Mouse (Mus musculus): ENCODE data around the gene Isg20l2.
"Not testable (repeated sequence)": the region's sequence is repeated elsewhere in the genome, so short reads cannot be mapped to it uniquely, and the experiment has no call there.

Gene Isg20l2

GRCm38 (mm10) chr3:87930078-87930795 lies at the start of gene Isg20l2, which contains the start of gene Rrnad1:
TSS of gene Isg20l2 (plus strand) at chr3:87930314.
TSS of gene Rrnad1 (minus strand) at chr3:87930717.
- peak; percentile 97 to 98 for DNase-seq

- no peak for DNase-seq
These were observed 45.8 kb upstream of the Isg20l2 start for GRCm38 (mm10) chr3:87884291-87884690.

- DNase-seq = peak; percentile 21 to 24
These were observed 45.3 kb upstream of the Isg20l2 start for GRCm38 (mm10) chr3:87884708-87885251.

GRCm38 (mm10) chr3:87885281-87886003 lies 44.7 kb upstream of the Isg20l2 start, which contains the start of gene Prcc:
TSS of gene Prcc (minus strand) at chr3:87885608.
- peak; percentile 97 for DNase-seq

- DNase-seq = no peak
These were observed 44.1 kb upstream of the Isg20l2 start for GRCm38 (mm10) chr3:87886004-87886365.

GRCm38 (mm10) chr3:87886416-87886815 lies 43.7 kb upstream of the Isg20l2 start:
- DNase-seq = no peak

GRCm38 (mm10) chr3:87887400-87887799 lies 42.7 kb upstream of the Isg20l2 start:
- DNase-seq = not testable (repeated sequence)

- DNase-seq = no peak
These were observed 38.6 kb upstream of the Isg20l2 start for GRCm38 (mm10) chr3:87891481-87891880.

- DNase-seq = no peak
These were observed 36.7 kb upstream of the Isg20l2 start for GRCm38 (mm10) chr3:87893367-87893905.

GRCm38 (mm10) chr3:87899266-87899665 lies 30.8 kb upstream of the Isg20l2 start:
- DNase-seq = no peak

- no peak for DNase-seq
These were observed 30.3 kb upstream of the Isg20l2 start for GRCm38 (mm10) chr3:87899776-87900175.

- no peak for DNase-seq
These were observed 29.0 kb upstream of the Isg20l2 start for GRCm38 (mm10) chr3:87901036-87901624.

- DNase-seq = not testable (repeated sequence)
These were observed 28.2 kb upstream of the Isg20l2 start for GRCm38 (mm10) chr3:87901959-87902358.

GRCm38 (mm10) chr3:87903821-87904220 lies 26.3 kb upstream of the Isg20l2 start:
- DNase-seq = no peak

- peak; percentile 95 to 97 for DNase-seq
These were observed 24.1 kb upstream of the Isg20l2 start, which contains the start of gene Hdgf for GRCm38 (mm10) chr3:87905880-87906485. TSS of gene Hdgf (plus strand) at chr3:87906321.

GRCm38 (mm10) chr3:87906601-87906980 lies 23.5 kb upstream of the Isg20l2 start:
- DNase-seq = peak; percentile 36 to 44

GRCm38 (mm10) chr3:87906981-87907857 lies 22.9 kb upstream of the Isg20l2 start:
- DNase-seq = peak; percentile 77 to 87

GRCm38 (mm10) chr3:87907906-87908305 lies 22.2 kb upstream of the Isg20l2 start:
- no peak for DNase-seq

GRCm38 (mm10) chr3:87909381-87909780 lies 20.7 kb upstream of the Isg20l2 start:
- DNase-seq = no peak

- DNase-seq = peak; percentile 23 to 25
These were observed 20.2 kb upstream of the Isg20l2 start for GRCm38 (mm10) chr3:87909874-87910273.

- DNase-seq = peak; percentile 92 to 94
These were observed 19.5 kb upstream of the Isg20l2 start for GRCm38 (mm10) chr3:87910573-87911141.

Measured in lung, adult 18-20 months (tissue).